Mouse (Mus musculus) CD4-positive, CD25-positive, alpha-beta regulatory T cell, adult 4 months (primary cell): ENCODE data around the gene Sema4a. TPM values are rescaled to one million over a fixed set of nuclear protein-coding genes. Genes with fewer than 3 reads are reported as not detected.

ENCODE experiments used
- ATAC-seq: one replicate; pipeline ENCODE4 v1.8.0; 2017
- polyA plus RNA-seq, 2 experiments: library from polyadenylated mRNA; unstranded; fragments of 100-300 nt; shearing (Covaris generic); gene quantifications; one replicate each; pipeline ENCODE4 v1.2.1; 2017

Sema4a gene
- polyA plus RNA-seq, result 10 to 100 TPM; 17.6 to 32.8 TPM

DNA sequence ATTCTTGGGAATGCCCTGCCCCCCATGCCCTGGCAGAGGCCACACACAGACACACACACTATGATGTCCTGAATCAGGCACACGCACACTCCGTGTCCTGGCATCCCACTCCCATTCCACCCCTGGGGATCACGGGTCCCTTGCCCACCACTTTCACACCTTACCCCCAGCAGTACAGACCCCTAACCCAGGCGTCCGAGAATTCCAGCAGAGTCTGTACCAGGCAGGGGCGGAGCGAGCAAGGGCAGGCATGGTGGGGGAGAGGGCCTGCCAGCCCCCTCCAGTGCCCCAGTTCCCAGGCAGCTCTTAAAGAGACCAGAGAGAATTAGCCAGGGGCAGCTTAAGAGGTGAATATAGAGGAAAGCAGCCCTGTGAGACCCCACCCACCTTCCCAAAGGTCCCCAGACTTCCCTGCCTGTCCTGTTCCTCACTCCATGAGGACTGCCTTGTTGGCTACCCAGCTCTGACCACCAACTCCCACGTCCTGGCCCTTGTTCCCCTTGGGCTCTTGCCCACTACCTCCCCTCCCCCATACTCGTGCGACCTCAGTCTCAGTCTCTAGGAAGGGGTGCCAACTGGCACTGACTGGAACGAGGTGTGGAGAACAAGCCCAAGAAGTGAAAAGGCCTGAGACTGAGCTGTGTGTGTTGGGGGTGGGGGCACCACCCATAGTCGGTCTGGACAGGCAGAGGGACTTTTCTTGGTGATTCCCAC is at the start of gene Sema4a:
Gene Sema4a, minus strand, starts transcription at position 200 of the 714 bp plus-strand sequence.
- no peak for ATAC-seq

DNA sequence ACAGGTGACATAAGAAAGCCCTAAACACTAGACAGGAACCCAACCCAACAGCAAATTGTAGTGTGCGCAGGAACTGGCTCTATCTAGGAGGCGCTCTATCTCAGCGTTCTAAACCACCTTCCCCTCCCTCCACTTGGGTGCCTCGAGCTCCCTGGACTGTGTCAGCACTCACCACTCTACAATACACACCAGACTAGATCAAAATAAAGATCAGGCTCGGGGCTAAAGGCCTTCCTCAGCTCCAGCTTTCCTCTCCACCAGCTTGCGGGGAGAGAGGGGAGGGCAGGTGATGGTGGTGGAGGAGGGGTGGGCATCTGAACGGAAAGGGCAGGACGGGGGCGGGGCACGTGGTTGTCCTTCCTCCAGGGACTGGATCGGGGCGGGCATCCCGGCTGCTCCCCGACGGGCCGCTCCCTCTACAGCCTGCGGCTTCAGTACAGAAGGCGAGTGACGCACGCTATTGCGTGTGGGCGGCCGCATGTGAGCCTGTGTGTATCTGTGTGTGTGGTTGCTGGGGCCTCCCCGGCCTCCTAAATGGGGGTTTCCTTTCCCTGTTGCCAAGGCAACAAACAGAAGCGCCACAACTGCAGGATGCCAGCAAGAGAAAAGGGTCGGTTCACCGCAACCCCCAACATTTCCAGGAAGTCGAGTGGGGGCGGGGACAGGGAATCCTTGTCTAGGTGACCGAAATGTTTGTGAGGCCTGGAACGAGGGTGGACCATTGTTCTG is 48.9 kb upstream of the Sema4a start, which contains the start of gene Lmna:
Gene Lmna, minus strand, starts transcription at position 265 of the 729 bp plus-strand sequence.
- peak; percentile 92 for ATAC-seq

DNA sequence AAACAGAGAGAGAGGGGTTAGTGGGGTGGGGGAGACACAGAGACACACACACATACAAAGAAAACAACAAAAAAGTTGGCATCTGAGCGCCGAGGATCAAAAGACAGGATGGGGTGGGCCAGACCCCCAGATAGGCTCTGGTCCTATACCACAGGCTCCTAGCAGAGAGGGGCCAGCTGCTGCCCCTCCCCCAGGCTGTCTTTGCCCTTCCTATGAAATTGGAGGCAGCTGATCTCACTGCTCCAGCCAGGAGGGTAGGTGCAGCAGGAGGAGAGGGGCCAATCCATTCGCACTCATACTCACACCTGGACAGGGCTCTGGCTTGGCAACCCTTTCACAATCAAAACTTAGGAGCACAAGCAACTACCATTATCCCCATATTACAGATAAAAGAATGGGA is 48.3 kb upstream of the Sema4a start:
- no peak for ATAC-seq

DNA sequence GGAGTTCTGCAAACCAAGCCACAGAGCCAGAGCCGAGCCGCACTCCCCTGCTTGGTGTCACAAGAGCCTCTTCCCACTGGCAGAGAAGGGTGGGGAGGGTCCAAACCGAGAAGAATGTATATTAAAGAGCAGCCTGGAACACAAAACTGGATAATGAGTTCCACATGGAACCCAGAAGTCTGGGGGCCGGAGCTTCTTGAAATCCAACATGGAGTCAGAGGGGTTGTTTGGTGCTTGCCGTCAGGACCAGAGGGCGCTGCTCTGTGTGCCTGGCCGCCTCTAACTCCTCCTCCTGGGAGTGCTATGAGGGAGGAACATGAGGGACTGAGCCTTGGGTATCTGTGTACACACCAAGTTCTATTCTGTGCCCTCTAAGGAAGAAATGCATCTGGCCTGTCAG is 44.8 kb upstream of the Sema4a start:
- no peak for ATAC-seq

DNA sequence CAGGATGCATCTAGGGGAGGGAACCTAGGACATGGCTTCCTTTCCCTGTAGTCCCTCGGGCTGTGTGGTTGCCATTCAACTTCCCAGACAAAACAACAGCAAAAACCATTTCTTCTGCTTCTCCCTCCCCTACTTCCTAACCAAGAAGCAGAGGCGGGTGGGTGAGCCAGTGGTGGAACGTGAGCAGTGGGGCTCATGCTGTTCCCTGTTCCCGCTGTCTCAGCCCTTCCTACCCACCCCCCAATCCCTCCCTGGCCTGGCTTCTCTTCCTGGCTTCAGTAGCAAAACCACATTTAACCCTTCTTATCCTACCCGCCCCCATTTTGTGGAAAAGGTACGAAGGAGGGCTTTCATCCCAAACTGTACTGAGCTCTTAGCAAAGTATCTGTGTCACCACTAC is 44.1 kb upstream of the Sema4a start:
- ATAC-seq, result no peak

DNA sequence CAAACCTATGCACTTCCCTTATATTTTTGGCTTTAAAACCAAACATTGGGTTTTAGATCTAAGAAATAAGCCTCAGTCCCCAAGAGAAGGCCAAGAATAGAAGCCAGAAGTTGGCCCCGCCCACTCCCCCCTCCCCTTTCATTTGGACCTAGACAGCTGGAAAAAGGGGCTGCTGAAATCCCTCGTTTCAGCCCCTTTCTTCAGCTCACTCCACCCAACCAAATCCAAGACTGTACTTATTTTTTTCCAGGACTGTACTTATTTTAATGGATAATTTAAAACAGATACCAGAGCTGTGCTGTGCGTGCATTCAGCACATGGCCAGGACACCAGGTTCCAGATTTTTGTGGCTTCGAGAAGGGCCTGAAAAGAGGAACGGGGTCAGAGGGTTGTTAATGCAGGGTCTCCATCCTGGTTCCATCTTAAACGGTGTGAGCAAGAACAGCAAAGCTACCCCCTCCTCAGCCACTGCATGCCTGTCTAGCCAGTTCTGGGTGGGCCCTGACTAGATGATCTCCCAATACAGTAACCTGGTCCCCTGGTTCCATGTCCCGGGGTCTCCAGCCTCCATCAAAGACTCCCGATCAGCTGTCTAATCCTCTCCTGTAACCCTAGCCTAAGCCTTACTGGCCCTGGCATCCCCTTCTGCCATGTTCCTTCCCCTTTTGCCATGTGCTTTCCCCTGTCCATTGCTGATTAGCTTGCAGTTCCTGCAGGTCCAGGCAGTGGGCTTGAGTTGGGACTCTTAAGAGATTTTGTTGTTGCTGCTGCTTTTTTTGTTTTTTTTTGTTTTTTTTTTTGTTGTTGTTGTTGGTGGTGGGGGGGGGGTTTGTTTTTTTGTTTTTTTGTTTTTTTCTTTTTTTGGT is 43.1 kb upstream of the Sema4a start:
- no peak for ATAC-seq

DNA sequence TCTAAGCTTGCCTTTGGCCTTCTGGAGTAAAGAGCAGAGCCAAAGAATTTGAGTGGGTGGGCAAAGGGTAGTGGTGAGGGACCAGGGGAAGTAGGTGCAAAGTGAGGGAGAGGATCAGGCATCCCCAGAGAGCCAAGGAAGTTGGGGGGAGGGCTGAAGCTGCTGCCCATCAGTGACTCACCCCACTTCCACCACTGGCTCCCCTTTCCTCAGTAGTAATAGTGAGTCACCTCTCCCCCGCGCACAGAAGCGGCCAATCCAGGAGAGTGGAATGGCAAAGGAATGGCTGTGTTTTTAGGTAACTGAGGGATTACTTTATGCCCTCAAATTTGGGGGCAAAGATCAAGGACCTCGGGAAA is 42.5 kb upstream of the Sema4a start:
- ATAC-seq, result no peak

DNA sequence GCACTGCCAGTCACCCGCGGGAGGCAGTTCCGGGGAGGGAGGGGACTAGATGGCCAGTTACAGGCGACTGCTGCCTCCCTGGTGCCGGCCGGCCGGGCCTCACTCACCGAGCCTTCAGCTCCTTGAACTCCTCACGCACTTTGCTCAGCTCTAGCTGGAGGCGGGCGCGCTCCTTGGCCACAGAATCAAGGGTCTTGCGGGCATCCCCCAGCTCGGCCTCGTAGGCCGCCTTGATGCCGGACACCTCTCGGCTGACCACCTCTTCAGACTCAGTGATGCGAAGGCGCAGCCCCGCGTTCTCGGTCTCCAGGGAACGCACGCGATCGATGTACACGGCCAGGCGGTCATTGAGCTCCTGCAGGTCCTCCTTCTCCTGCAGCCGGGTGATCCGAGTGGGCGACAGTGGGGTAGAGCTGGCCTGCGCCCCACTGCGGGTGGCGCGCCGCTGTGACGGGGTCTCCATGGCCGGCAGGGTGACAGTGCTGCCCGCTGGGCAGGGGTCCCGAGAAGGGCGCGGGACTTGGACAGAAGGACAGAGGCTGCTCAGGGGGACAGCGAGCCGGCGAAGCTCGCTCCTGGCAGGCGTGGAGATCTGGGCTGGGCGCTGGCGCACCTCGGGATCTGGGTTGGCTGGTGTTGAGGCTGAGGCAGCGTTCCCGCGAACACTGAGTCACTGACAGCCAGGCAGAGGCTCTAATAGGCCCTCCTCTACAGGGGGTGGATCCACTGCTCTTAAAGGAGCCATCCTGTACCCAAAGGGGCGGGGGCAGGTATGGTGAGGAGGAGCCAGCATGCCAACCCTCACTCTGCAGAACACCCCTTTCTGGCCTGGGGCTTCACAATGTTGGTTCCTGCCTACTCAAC is 41.9 kb upstream of the Sema4a start:
- peak; percentile 98 for ATAC-seq

DNA sequence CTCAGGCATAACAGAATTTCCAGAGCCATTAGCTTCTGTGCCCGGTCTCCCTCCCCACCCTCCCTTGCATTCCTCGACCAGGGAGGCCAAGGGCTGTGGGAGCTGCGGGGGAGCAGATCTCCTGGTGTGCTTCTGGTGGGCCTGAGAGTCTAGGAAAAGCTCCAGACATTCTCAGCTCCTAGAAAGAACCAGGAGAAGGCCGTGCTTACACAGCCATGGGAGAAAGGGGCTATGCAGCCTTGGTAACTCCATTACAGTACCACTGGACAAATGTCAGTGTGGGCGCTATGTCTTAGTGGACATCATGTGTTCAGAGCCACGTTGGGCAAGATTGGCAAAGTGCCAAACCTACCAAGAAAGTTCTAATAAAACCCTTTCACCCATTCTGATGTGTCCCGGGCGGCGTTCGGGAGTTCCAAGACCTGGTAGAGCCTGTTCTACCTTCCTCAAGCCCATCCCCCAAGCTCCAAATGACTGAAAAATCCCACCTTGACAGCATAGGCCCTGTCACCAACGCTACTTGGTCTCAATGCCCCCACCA is 41.1 kb upstream of the Sema4a start:
- ATAC-seq, result no peak

DNA sequence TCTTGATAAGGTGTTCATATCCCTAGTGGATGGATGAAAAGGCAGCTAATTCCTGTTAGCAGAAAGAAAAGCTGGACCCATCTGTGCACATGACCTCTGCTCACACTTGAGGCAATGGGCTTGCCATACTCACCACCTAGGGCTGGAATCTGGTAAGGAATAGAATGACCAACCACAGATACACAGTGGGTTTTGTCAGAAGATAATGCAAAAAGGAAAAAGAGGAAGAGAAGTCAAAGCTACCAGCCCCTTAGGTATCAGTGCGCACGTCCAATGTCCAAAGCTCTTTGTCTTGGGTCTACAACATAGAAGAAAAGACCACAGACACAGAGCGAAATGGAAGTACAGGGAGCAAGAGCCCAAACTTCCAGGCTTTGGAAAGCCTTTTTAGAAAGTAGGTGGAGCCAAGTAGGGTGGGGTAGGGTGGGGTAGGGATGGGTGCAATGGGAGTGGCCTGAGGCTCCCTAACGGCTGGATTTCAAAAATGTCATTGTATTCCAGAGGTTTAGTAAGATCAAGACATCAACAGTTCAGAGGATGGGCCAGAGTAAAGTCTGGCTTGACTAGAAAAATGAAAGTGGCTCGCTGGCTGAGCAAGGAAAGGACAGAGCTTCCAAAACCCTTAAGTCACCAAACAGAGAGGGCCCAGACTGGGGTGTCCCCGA is 40.5 kb upstream of the Sema4a start:
- no peak for ATAC-seq

DNA sequence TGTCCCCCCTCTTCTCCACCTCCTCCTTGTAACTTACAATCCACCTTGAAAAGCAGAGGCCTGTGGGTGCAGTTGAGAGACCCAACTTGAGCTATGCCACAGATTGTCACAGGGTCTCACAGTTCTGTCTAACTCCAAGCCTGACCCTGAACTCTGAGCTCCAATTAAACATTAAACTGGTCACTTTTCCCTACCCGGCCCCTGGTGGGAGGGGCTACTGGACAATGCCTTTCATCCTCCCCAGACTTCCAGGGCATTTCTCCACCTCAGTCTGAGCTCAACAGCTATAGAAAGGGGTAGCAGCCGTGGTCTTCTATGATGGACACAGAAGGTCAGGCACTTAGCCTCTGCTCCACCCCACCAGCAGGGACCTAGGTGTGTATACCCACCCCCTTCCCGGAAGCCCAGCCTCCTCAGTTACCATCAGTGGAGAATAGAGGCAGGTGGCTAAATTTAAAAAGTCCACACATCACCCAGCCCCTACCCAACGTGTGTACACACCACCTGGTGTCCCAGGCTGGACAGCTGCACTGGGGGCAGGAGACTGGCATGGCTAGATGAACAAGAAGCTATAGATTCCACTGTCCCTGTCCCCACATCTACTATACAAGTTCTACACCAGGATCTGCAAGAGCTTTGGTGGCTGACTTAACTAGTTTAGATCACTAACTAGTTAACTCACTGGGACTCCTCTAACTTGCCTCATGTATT is 39.8 kb upstream of the Sema4a start:
- ATAC-seq, result no peak

DNA sequence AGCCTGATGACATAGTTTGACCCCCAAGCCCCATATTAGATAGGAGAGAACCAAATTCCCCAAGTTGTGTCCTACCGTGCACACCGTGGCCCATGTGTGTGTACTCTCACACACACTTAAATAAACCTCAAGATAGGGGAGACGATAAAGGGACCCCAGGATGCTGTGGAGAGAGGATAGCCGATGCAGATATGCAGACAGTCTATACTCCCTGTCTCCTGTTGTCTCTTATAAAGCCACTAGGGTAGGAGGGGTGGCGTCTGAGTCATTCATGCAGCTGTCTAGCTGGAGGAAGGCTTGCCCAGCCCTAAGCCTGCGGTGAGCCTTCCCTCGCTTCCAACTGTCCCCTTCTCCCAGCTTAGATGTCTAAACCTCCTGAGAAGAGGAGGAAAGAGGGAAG is 39.1 kb upstream of the Sema4a start:
- no peak for ATAC-seq

DNA sequence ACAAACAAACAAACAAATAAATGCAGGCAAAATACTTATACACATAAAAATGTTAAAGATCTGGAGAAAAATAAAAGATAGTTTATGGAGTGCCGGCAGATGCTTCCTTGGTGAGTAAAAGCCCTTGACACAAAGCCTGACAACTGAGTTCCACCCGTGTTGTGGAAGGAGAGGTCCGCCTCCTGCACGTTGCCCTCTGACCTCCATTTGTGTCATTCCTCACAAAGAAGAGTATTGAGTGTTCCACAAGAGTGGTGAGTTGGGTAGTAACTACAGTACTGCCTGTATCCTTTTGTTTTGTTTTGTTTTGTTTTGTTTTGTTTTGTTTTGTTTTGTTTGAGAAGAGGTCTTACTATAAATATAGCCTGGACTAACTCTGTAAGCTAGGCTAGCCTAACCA is 38.6 kb upstream of the Sema4a start:
- no peak for ATAC-seq

DNA sequence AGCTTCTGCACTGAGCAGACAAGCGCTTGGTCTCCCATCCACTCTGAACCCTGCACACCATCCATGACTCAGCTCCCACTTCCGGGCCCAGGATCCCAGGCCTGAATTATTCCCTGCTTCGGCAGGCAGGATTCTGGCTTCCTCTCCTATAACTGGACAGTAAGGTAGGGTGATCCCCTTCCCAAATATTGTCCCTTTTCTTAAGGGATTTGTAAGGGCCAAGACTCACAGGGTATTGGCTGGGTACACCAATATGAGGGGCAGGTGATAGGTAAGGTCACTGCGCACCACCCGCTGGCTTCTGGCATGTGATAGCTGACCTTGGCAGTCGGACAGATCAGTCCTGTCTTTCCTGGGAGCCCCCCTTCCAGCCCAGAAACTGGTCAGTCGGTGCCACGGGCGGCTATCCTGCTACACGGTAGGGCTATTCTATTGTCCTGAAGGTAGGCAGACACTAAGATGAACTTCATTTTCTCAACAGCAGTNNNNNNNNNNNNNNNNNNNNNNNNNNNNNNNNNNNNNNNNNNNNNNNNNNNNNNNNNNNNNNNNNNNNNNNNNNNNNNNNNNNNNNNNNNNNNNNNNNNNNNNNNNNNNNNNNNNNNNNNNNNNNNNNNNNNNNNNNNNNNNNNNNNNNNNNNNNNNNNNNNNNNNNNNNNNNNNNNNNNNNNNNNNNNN is 34.9 kb upstream of the Sema4a start:
- no peak for ATAC-seq

DNA sequence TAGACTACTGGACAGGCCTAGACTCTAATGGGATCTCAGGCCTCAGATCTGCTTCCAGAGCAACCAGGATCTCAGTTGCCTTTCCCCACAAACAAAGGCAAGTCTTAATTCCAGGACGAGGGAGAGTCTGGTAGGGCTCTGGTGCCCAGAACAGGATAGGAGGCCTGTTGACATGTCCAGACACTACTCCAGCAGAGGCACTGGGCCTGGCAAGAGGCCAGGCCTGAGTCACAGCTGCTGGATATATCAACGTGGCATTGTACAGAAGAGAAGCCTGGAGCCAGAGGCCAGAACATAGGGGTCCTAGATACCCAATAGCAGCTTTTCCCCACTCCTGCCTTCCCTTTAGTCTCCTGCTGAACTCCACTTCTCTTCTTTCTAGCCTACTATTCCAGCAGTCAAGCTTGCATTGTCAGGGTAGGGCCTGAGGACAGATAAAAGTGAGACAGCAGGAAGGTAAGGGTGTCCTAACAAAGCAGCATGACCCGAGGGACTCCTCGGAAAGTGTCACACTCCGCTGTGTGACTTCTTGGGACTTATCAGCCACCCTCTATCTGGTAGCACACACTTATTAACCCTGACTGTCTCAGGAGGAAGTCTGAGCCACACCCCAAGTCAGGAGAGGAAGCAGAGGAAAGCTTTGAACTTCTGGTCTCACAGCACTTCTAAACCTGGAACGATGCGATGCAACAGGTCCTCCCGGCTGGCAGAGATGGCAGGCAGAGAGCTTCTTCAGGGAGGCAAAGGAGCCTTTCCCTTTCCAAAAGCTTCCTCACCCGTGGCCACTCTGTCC is 34.0 kb upstream of the Sema4a start:
- ATAC-seq, result no peak

DNA sequence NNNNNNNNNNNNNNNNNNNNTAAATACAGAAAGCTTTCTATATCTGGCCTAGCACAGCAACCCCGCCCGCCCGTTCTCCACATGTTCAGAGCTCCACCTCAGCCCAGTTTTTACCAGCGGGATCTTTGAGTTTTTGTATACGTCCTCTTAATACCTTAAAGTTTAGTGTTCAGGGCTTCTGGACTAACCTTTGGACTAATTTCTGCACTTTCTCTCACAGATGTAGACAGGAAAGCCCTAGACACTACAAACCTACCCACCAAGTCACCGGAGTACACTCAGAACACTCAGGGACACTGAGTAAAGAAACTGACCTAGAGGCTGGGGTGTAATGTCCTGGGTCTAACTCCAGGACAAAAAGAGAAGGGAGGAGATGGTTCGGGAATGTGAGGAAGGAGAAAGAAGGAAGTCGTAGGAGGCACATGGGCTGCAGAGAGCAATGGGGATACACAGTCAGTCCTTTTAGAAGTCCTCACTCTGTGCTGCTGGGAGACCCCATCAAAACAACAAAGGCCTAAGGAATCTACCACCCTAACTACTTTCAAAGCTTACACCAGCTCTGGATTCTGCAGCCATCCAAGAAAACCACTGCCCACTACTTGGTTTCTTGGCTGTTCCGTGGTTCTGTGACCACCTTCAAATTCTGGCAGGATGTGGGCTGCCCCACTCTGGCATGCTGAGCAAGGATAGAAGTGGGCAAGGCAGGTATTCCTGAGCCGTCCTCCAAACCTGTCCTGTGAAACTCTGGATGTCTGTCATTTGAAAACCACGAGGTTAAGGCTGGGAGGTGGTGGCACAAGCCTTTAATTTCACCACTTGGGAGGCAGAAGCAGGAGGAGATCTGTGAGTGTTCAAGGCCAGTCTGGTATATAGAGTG is 33.0 kb upstream of the Sema4a start:
- ATAC-seq, result no peak

DNA sequence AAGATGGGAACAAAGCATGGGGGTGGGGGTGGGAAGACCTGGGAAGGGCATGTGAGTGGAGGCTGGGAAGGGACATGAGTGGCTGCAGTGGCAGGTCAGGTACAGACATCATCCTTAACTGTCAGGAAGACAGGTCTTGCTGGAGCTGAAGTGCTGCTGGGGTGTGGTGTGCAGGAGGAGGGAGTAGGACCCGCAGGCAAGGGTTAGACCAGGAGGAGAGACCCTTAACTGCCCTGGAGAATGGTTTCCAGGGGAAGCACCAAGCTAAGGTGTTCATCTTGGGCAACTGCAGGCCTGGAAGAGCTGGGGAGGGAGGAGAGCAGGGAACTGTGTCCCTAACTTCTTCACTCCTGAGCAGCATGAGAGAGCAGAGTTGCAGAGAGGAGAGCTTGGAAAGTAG is 26.4 kb upstream of the Sema4a start:
- ATAC-seq, result no peak

DNA sequence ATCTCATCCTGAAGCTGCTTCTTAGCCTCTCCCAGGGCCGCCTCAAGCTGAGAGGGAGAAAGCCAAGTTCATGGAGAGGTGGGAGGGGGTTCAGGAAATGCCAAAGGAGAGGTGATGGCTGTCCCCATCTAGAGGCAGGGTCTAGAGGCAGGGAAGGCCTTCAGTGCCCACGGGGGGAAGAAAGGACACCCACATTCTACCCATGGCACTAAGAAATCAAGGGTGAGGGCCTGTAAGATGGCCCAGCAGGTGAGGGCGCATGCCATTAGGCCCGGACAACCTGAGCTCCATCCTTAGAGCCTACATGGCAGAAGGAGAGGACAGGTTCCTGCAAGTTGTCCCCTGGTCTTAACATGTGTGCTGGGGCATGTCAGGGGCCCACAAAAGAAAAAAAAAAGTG is 25.9 kb upstream of the Sema4a start:
- no peak for ATAC-seq
